In the genomic region with DNA sequence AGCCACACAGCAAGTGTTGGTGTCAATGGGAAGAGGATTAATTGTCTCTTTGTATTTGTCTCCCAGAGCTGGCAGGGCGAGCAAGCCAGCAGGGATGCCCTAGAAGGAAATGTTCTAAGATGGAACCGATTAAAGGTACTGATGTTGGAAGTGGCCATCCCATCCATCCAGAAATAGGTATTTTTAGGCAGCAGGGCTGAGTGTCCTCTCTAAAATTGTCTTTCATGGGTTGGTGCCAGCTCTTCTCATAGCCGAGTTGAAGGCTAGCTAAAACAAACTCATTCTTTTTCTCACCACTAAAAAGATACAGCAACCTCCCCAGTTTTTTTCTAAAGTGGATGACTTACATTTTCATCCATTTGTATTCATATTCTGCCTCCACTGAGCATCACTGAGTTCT, we compare ENCODE assay signal across 11 mouse cellular contexts.
"Had no signal": no experiment of that assay in that cellular context is flagged by ENCODE, and none has a peak within 500 bp of the region (broad histone marks: within the 10 kb centered on the region; RNA-seq: fewer than 3 reads in every experiment).

No protein-coding gene starts in this region.

- H3K4me2 ChIP-seq: midbrain, embryonic 12.5 days; neural tube, embryonic 15.5 days; stomach, embryonic 15.5 days had no signal

- DNase-seq: kidney, adult 8-10 months; kidney, postnatal 25 days; lung, adult 18-20 months; right cerebral cortex, postnatal 4 days; spleen, adult 18-20 months; thymus, postnatal 4 days had no signal

- H3K9ac ChIP-seq: liver, embryonic 14.5 days; midbrain, embryonic 12.5 days; neural tube, embryonic 15.5 days; stomach, embryonic 15.5 days had no signal

- ATAC-seq: intestine, postnatal 0 days had no signal

- H3K4me3 ChIP-seq: midbrain, embryonic 12.5 days; neural tube, embryonic 15.5 days; stomach, embryonic 15.5 days had no signal

- H3K27ac ChIP-seq: liver, embryonic 14.5 days; midbrain, embryonic 12.5 days; neural tube, embryonic 15.5 days; stomach, embryonic 15.5 days had no signal

- H3K36me3 ChIP-seq: midbrain, embryonic 12.5 days; neural tube, embryonic 15.5 days; stomach, embryonic 15.5 days had no signal

- H3K4me1 ChIP-seq: stomach, embryonic 15.5 days had no signal

- H3K9me3 ChIP-seq: midbrain, embryonic 12.5 days; neural tube, embryonic 15.5 days; stomach, embryonic 15.5 days had no signal

- H3K27me3 ChIP-seq: midbrain, embryonic 12.5 days; neural tube, embryonic 15.5 days; stomach, embryonic 15.5 days had no signal
